Mouse (Mus musculus) brain, adult 2 months (tissue): ENCODE results near the gene Map2k5.
A peak's percentile ranks its signal among the peaks of the same experiment; 100 is the strongest.

Source experiments
- DNase-seq: peaks from one replicate; pipeline ENCODE4 v3.0.0; 2011; ENCODE audit warnings: low read depth, low spot score

Gene Map2k5

DNA sequence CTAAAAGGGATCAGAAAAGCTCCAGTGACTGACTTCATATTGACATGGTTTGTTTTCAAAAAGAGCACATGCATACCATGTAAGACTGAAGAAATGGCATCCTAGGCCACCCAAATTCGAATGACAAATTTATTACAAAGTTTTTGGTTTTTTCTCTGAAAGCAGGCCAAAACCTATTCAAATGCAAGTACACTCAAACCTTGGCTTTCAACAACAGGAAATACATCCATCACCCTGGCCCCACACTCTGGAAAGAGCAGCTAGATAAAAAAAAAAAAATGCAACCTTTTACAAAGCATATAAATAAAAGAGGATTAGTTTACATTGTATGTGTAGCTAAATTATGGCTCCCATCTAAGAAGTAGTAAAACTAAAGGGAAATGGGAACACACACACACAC, 114.5 kb downstream of the Map2k5 start:
- DNase-seq = no peak

DNA sequence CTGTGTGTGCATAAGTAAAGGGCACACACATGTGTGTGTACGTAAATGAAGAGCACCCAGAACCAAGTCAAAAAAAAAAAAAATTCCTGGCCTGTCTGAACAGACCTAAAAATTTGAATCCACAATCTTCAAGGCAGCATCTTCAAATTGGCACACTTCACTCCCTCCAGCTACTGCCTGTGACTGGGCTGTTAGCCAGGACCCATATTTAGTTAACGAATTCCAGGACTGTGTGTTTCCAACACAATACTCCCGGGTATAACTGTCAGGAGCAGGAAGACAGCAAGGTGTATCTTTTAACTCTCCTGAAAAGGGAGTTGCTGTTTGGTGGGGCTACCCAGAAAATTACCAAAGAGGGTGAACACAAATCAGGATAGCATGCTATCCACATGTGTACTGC, 118.9 kb downstream of the Map2k5 start:
- peak; percentile 86 for DNase-seq

DNA sequence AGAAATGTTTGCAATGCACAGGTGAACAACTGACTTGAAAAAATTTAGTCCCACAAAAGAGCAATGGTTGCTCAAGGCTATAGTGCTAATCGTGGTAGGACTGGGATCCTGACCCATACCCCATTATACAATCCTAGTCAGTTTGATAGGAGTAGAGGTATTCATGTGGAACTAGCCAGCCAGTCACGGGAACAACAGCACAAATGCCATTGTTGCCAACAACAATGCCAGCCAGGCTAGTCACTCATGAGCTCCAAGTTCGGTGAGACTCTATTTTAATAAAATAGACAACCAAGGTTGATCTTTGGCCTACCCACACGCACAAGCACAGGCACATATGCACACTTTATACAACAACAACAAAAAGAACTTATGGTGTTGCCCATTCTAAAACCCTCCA, 120.0 kb downstream of the Map2k5 start:
- no peak for DNase-seq

DNA sequence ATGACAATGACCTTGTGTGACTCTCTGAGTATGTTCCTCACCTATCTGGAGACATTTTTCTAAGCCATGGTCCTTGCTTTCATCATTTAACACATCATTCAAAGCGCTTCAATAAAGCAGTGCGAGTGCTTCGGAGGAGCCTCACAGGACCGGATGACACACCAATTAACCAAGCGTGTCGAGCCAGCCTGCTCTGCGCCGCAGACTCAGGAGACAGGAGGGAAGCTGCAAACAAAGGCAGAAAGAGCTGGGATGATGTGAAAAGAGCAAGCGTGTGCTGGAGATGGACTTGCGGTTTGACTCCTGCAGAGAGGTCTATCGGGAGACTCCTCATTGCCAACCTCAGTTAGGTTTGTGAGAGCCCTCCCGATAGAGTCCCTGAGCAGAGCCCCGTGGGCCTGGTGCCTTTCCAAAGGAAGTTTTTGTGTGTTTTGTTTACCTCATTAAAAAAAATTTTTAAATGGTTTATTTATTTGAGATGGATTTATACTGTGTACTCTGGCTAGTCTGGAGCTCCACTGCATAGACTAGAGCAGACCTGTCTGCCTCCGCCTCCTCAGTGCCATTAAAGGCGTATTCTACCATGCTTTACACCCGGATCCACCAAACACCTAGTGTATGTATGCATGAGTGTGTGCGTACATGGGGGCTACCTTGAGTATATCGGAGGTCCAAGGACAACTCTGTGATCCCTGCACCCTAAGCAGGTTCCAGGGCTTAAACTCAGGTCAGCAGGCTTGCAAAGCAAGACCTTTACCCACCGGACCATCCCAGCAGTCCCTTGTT, 126.7 kb downstream of the Map2k5 start:
- peak; percentile 42 for DNase-seq

DNA sequence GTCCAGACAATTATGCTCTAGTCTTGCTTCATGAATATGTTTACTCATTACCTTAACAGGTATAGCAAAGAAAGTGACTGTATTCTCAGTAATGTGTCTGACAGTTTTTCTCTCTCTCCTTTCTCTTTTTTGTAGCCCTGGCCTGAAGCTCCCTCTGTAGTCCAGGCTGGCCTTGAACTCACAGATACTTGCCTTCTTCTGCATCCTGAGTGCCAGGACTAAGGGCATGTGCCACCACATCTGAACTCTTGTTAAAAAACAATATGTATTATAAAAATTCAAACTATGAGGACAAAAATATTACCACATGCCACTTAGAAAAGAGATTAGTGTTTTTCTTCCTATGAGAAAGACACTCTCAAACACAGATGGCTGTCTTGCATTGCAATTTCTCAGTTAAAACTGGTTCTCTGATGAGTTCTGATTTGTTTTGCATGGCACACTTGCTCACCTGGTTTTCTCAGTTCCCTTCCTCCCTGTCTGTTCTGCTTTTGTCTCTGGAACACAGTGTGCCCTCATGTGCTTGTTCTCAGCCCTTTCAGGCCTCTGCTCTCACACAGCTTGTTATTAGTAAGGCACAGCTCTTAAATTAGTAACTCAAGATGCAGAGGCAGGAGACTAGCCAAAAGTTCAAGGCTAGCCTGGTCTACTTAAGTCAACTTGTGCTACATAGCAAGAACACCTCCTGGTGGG, 129.5 kb downstream of the Map2k5 start:
- no peak for DNase-seq

DNA sequence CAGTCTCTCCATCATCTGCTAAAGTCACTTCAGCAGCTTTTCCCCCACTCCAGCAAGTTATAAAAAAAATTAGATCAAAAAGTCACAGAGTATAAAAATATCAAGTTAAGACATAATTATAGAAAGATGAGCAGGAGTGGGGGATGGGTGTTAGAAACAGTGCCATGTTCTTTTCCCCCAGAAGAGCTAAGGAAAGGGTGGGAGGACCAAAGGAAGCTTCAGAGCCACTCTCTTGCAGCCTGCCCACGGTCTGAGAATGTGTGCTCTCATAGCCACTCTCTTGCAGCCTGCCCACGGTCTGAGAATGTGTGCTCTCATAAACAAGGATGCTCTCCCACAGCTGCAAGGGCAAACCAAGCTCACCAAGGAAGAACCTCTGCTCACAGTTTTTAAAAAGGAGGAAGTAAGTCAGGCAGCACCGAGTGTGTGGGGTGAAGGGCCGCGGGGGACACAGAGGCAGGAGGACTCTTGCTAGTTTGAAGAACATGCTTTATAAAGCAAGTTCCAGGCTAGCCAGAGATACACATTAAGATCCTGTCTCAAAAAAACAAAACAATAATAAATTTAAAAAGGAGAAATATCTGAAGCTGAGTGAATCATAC, 131.0 kb downstream of the Map2k5 start:
- DNase-seq = peak; percentile 82

DNA sequence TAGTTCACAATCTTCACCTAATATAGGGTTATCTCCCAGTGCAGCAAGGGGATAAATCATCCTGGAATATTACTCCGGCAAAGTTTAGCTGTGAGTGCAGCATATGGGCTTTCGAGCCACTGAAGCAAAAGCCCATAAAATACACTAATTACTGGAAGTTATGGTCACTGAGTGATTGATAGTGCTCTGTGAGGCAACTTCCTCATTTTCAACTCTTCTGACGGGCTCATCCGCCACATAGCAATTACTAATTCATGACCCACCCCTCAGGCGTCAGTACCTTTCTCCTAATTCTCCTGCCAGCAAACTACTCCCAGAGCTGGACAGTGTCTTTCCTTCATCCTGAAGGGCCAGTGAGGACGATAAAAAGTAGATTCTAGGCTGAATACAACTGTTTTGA, 135.7 kb downstream of the Map2k5 start:
- no peak for DNase-seq

DNA sequence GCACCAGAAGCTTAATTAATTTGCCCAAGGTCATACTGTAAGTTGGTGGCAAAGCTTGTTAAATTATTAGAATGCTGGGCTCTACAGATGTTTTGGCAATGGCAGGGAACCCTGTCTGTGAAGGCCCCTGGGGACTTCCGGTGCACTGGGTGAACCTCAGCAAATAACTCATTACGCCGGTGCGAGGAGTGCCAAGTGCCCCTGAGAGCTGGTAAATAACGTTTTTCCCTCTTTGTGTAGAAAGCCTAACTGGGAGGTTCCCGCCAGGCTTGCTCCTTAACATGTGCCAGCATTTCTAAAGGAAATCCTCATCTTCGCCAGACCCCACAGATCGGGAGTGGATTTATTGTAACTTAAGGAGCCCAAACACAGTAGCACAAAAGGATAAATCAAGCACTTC, 136.5 kb downstream of the Map2k5 start:
- no peak for DNase-seq

DNA sequence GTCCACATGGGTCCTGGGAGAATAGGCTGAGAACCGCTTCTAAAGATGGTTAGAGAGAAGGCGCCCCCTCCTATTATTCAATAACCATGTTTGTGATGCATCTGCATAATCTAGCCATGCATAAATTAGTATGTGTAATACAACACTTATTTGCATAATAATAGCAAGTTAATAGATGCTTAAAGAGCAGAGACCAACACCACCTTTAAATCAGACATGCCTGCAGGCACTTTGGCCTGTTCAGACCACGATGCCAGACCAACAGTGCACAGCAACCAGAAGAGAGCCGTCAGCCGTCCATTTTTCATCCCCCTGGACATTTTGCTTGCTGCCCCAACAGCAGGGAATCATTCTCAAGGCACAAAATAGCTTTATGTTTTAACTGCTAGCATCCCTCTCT, 143.3 kb downstream of the Map2k5 start:
- DNase-seq = no peak

DNA sequence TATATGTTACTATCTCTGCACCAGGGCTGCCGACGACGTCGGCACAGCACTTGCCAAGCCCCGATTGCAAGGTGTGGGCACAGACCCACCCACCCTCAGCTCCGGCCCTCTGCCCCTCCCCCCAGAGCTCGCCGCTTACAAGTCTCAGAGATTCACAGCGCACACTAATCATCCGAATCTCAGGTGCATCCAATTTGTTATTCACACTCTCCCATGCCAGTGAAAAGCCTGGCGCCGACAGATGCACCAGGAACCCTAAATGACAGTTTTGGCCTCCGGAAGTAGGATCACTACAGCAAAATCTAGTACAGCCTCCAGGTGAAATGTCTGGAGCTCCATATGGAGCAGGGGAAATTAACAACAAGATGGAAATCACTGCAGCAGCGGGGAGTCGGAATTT, 147.4 kb downstream of the Map2k5 start:
- DNase-seq = peak; percentile 45

DNA sequence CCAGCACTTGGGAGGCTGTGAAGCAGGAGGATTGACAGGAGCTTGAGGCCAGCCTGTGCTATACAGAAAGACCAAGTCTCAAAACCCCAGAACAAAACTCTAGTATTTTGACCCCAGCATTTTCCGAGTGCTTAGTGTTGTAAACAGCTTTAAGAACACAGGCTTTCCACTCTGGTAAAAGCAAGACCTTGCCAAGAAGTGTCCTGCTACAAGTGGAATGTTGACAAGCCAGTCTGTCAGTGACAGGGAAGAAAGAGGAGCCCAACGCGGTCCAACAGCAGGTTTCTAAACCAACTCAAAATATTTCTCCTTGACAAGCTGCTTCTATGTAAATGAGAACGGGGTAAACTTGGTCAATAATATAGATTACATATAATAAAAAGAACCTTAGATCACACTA, 148.6 kb downstream of the Map2k5 start:
- no peak for DNase-seq

DNA sequence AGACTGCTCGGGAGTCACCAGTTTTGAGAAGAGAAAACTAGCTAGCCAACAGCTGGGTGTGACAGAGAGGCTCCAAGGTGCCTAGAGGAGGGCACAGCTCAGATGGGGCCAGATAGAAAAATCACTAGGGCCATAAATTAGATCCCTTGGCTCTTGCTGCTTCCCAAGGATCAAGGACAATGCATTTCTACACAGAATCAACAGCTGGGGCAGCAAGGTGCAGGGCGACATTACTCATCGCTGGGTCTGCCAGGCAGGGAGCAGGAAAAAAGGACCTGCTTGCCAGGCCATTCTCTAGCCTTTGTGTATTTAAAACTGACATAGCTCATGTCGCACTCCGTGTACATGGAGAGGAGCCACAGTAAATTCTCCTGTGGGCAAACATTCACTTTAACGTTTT, 155.5 kb downstream of the Map2k5 start:
- no peak for DNase-seq

DNA sequence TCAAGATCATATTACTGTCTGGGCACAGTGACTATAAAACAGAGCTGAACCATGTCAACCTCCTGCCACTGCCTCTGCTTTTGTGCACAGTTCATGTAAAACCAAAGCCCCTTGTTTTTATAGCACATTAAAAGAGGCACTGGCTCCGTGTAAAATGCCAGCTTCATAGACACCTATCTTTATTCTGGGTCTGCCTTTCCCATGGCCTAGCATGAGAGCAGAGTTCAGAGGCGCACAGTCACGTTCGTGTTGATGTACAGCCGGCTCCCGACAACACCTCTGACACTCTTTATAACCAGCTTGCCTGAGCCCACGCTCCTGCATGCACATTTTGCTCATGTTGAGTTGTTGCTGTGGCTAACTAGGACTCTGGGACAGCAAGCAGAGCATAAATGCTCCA, 157.9 kb downstream of the Map2k5 start:
- DNase-seq = no peak

DNA sequence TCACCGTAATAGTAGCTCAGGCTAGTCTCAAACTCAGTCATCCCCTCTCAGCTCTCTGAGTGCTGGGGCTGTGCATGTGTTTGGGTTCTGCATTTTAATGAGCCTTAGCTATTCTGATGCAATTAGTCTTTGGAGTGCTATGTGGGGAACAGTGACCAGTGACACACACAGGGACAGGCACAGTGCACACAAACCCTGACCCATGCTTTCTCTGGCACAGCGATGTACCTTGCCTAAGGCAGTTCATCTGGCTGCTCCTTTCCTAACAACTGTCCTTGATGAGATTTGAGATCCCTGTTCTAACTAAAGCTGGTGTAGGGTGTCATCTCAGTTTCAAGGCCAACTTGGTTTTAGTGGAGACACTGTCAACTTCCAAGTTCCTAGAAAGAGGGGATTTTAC, 162.7 kb downstream of the Map2k5 start:
- no peak for DNase-seq

DNA sequence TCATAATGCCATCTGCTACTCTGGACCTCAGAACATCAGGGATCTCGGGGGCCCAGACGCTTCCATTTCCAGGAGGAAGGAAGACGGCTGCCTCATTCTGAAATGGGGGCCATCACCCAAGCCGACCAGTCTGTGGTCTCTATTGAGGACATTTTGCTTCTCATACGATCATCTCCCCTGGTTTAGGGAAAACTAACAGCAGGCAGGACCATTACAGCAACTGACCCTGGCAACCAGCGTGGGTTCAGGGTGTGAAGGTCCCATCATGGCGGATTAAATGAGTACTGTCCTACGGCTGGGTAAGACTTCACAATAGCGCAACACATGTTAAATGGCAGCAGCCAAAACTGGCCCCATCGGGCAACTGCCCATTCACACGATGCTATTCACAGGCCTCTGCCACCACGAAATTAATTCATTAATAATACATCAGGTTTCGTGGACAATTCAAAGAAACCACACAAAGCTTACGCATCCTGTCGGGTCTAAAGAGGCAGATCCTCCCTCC, 170.9 kb downstream of the Map2k5 start:
- DNase-seq = no peak

DNA sequence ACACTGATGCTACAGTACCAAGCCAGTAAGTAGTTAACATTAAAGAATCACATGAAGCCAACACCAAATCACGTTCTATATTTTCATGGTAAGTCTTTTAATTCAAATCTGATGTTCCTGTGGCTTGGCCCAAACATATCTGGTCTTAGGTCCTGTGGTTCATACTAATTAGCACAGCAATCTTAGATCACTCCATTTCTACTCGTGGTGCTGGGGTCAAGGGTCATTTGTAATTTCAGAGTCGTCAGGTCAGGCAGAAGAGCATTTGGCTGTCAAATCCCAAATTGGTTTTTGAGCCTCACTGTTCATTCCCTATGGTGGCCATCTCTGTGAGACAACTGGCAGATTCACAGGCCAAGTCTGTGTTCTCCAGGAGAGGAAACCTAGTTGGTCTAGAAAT, 174.2 kb downstream of the Map2k5 start:
- DNase-seq = no peak

DNA sequence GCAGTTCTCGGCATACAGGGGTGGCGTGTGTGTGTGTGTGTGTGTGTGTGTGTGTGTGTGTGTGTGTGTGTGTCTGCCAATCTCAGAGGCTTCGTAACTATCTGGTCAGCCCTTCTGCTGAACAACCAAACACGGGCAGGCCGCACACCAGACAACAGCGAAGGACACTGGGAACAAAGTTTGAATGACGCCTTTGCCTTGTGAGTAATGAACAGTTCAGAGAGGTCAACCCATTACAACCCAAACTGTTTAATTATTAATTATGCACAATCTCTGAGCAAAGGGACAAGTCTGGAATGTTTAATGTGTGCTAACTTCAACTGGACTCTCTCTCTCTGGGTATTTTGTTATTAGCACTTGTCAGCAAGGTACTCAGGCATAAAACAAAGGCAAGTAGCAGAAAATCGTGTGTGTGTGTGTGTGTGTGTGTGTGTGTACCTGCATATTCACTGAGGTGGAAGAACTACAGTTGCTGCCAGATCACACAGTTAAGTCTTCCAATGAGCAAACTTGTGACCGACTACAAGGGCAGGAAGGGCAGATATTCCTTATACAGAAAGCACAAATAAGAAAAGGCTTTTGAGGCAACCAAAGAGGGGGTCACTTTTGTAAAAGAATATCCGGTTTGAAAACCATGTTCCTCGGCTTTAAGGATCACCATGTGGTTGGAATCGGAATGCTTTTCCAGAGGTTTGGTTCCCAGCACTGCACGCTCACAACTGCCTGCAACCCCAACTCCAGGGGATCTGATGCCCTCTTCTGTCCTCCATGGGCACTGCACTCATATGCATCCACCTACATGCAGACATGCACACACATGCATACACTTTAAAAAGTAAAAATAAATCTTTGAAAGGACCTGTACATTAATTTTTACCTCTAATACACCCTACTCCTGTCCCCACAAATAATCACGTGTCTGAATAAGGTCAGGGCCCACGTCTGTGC, 176.1 kb downstream of the Map2k5 start:
- DNase-seq = no peak

DNA sequence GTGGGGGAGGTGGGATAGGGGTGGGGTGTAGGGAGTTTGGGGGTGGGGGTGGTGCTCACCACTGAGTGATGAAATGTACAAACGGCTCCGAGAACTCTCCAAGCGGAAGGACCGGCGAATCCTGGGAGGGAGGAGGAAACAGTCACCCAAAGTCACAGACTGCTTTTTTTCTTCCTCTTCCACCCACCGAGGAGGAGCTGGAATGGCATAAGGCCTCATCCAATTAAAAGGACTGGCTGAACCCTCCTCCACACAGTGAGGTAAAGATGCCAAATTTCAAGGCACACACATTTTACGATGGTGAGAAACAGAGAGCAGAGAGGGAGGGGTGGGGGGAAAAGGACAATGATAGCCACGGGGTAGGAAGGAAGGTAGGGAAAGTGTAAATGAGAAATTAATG, 180.4 kb downstream of the Map2k5 start:
- DNase-seq = peak; percentile 61

DNA sequence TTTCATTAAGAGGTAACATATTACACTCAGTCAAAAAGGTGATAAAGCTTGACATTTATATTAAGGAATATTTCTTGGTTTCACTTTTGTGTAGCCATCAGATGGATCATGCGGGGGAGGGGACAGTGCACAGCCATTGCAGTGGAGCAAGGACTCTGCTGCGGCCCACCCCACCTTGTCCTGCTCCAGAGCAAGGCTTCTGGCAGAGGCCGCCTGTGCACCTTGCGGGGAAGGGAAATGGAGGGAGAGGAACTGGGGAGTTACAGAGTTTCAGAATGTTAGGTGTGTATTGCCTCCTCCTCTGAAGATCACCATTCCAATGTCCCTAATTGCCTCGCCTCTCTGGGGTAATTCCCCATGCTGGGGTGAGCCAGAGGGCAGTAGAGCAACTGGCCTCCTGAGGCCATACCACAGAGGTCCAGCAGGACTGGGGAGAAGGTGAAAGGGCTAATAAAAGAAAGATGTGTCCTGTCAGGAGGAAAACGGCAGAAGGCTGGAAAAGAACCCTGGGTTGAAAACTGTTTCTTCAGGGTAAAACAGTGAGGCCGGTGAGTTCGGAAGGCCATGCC, 181.5 kb downstream of the Map2k5 start:
- DNase-seq = no peak

DNA sequence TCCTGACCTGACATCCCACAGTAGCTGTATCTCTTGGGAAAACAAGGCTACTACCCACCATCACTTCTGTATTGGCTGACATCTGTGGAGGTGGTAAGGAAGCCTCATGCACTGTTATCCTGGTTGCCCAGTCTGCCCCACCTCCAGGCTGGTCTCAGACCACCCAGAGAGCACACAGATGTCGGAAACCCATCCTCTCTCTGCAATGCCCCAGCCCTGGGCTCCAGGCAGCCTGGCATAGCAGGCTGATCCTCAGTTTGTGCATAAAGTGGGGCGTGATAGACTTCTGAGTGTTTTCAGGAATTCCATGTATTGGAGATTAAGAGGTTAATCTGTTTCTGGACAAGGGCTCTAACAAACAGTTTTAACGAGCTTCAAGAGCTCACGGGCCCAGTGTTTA, 182.2 kb downstream of the Map2k5 start:
- DNase-seq = no peak

DNA sequence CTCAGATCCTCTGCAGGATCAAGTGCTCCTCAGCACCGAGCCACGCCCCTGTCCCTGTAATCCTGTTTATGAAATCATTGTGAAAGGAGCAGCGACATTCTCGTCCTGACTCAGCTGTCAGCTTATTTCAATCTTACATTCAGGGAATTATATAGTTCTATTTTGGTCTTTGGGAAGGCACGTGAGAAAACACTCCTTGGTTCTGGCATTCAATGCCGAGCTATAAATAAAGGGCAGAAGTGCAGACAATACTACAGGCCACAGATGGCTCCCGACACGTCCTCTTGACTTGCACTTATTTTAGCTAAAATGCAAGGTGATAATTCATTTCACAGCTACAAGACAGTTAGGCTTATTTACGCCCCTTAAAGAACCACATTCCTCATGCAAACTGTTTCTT, 182.9 kb downstream of the Map2k5 start:
- DNase-seq = peak; percentile 30
